Mouse (Mus musculus) mouse embryonic stem cell (cell line): Measurements from ENCODE around the gene Il11ra1.
"Not testable (repeated sequence)": the region's sequence is repeated elsewhere in the genome, so short reads cannot be mapped to it uniquely, and the experiment has no call there.

Experiments used
- in situ Hi-C, 2 experiments: fragments of 300-500 bp; cut with MboI; formaldehyde crosslinking; loops; 1 replicate in 1 of 2; 3 replicates in 1 of 2; pipeline ENCODE4 v1.14.3; 2019 to 2020; ENCODE audit warnings: low sequenced_read_pairs in 2 of 2, low pct_unique_long_range_greater_than_20kb in 1 of 2, mixed read lengths in 1 of 2; ENCODE audit not compliant: unreplicated experiment in 1 of 2

The Il11ra1 gene

GRCm38 (mm10) chr4:41677006-41677629, 22.7 kb upstream of the Il11ra1 start:
- in situ Hi-C loops = no loop called here

GRCm38 (mm10) chr4:41678863-41679262, 20.9 kb upstream of the Il11ra1 start:
- in situ Hi-C loops = no loop called here

GRCm38 (mm10) chr4:41679291-41679690, 20.5 kb upstream of the Il11ra1 start:
- in situ Hi-C loops = no loop called here

- in situ Hi-C loops = no loop called here
These were observed 18.6 kb upstream of the Il11ra1 start for GRCm38 (mm10) chr4:41681176-41681575.

- in situ Hi-C loops = no loop called here
These were observed 17.8 kb upstream of the Il11ra1 start for GRCm38 (mm10) chr4:41681947-41682346.

- in situ Hi-C loops = no loop called here
These were observed 17.0 kb upstream of the Il11ra1 start for GRCm38 (mm10) chr4:41682789-41683188.

- in situ Hi-C loops = not testable (repeated sequence)
These were observed 16.5 kb upstream of the Il11ra1 start for GRCm38 (mm10) chr4:41683303-41683702.

GRCm38 (mm10) chr4:41684131-41684930, 15.5 kb upstream of the Il11ra1 start:
- in situ Hi-C loops = not testable (repeated sequence)

- in situ Hi-C loops = not testable (repeated sequence)
These were observed 14.8 kb upstream of the Il11ra1 start for GRCm38 (mm10) chr4:41684931-41685453.

- in situ Hi-C loops = not testable (repeated sequence)
These were observed 13.8 kb upstream of the Il11ra1 start for GRCm38 (mm10) chr4:41685882-41686492.

GRCm38 (mm10) chr4:41688562-41688961, 11.2 kb upstream of the Il11ra1 start:
- in situ Hi-C loops = not testable (repeated sequence)

- in situ Hi-C loops = not testable (repeated sequence)
These were observed 9.8 kb upstream of the Il11ra1 start for GRCm38 (mm10) chr4:41690014-41690413.

- in situ Hi-C loops = not testable (repeated sequence)
These were observed 6.3 kb upstream of the Il11ra1 start for GRCm38 (mm10) chr4:41693511-41693910.

GRCm38 (mm10) chr4:41695800-41696199, 4.0 kb upstream of the Il11ra1 start:
- in situ Hi-C loops = not testable (repeated sequence)

GRCm38 (mm10) chr4:41696452-41696851, 3.3 kb upstream of the Il11ra1 start:
- in situ Hi-C loops = not testable (repeated sequence)

- in situ Hi-C loops = not testable (repeated sequence)
These were observed 2.6 kb upstream of the Il11ra1 start, which contains the start of gene Cntfr for GRCm38 (mm10) chr4:41696930-41697841. Cntfr (minus strand) TSS chr4:41697089.

- in situ Hi-C loops = not testable (repeated sequence)
These were observed 1.3 kb upstream of the Il11ra1 start for GRCm38 (mm10) chr4:41698421-41699016.

GRCm38 (mm10) chr4:41700224-41700623, 435 bp downstream of the Il11ra1 start:
- in situ Hi-C loops = loop anchor here in 1 of 2 experiments (10.0 to 25.0 kb wide), 2 partner anchors 135 to 563 kb away; partner anchors contain the start of genes Dnaic1, Fam219a and Ube2r2
